Mouse (Mus musculus) Patski (cell line): Measurements from ENCODE around the gene Ly6g6f. TPM values are rescaled to one million over a fixed set of nuclear protein-coding genes. Genes with fewer than 3 reads are reported as not detected.

Source experiments
- ATAC-seq: fragments of 100-300 bp; one replicate; pipeline ENCODE4 v1.8.0; 2021
- CTCF ChIA-PET: fragments of 350-600 bp; sonication (Branson Sonifier 250); formaldehyde crosslinking; loops from one replicate; lab custom pipeline; 2022; ENCODE audit warnings: inconsistent platforms; lab: Charles Lee
- POLR2A ChIA-PET: fragments of 350-600 bp; sonication (Branson Sonifier 250); formaldehyde crosslinking; loops from one replicate; lab custom pipeline; 2022; ENCODE audit warnings: antibody characterized with exemption, inconsistent platforms; lab: Charles Lee
- DNase-seq: peaks from one replicate; pipeline ENCODE4 v3.0.0-alpha.2; 2011; ENCODE audit warnings: low read depth, low spot score
- H3K27me3 ChIP-seq: fragments of 371-371 bp; one replicate; pipeline ENCODE4 v1.5.1; 2021
- CTCF ChIP-seq: fragments of 100-300 bp; IDR thresholded peaks from one replicate; pipeline ENCODE4 v1.5.1; 2021
- in situ Hi-C: fragments of 300-500 bp; cut with MboI; formaldehyde crosslinking; loops from 3 replicates; pipeline ENCODE4 v1.11.1; 2018; ENCODE audit warnings: low pct_unique_long_range_greater_than_20kb, mixed read lengths
- polyA plus RNA-seq: library from polyadenylated mRNA; unstranded; gene quantifications from one replicate; pipeline ENCODE4 v1.2.3, GENCODE M21; 2021

Gene Ly6g6f
- polyA plus RNA-seq = not detected

- ATAC-seq (no peak), DNase-seq (no peak)
- POLR2A ChIA-PET = interaction anchor here (0.6 kb wide), 1 partner anchor 1243 kb away, joined by 3 read pairs; no protein-coding TSS in a partner anchor
- peaks cover 13% of the 10 kb centered on the region for H3K27me3 ChIP-seq
- in situ Hi-C loops = loop anchor here (5.0 kb wide), 1 partner anchor 53 kb away; no protein-coding TSS in a partner anchor
- CTCF ChIA-PET = interaction anchor here (0.9 to 1.8 kb wide), 3 partner anchors 13 to 64 kb away, joined by 3 to 5 read pairs (median 4); no protein-coding TSS in a partner anchor
- no peak for TF ChIP-seq CTCF
Measured at GRCm38 (mm10) chr17:35085208-35085865, at the start of gene Ly6g6f. TSS of gene Ly6g6f (minus strand) at chr17:35085610.

- no peak for TF ChIP-seq CTCF
- H3K27me3 ChIP-seq = no peaks in the 10 kb centered on the region
- CTCF ChIA-PET = no interaction called here
- ATAC-seq = peak; percentile 70
- in situ Hi-C loops = loop anchor here (25.0 kb wide), 1 partner anchor 498 kb away; the partner anchor contains the start of genes Atf6b, Fkbpl, Ppt2 and Prrt1
- POLR2A ChIA-PET = no interaction called here
- peak; percentile 91 for DNase-seq
Measured at GRCm38 (mm10) chr17:35134801-35135590, 49.6 kb upstream of the Ly6g6f start, which contains the start of gene Bag6. TSS of gene Bag6 (plus strand) at chr17:35135178.

- H3K27me3 ChIP-seq = no peaks in the 10 kb centered on the region
- ATAC-seq = no peak
- DNase-seq = no peak
- CTCF ChIA-PET = no interaction called here
- POLR2A ChIA-PET = no interaction called here
- in situ Hi-C loops = loop anchor here (25.0 kb wide), 1 partner anchor 496 kb away; the partner anchor contains the start of genes Atf6b, Fkbpl, Ppt2 and Prrt1
- TF ChIP-seq CTCF = no peak
Measured at GRCm38 (mm10) chr17:35133517-35133916, 48.1 kb upstream of the Ly6g6f start.

GRCm38 (mm10) chr17:35132174-35132560 is 46.8 kb upstream of the Ly6g6f start:
- ChIA-PET CTCF (no interaction called here), POLR2A (no interaction called here)
- no peak for DNase-seq
- no peak for TF ChIP-seq CTCF
- ATAC-seq = no peak
- no peaks in the 10 kb centered on the region for H3K27me3 ChIP-seq
- in situ Hi-C loops = loop anchor here (25.0 kb wide), 1 partner anchor 495 kb away; the partner anchor contains the start of genes Atf6b, Fkbpl, Ppt2 and Prrt1

GRCm38 (mm10) chr17:35131500-35132173 is 46.2 kb upstream of the Ly6g6f start, which contains the start of gene Apom:
TSS of gene Apom (minus strand) at chr17:35132050.
- TF ChIP-seq CTCF = no peak
- DNase-seq = no peak
- no peak for ATAC-seq
- ChIA-PET POLR2A (no interaction called here), CTCF (no interaction called here)
- no peaks in the 10 kb centered on the region for H3K27me3 ChIP-seq
- in situ Hi-C loops = loop anchor here (25.0 kb wide), 1 partner anchor 494 kb away; the partner anchor contains the start of genes Atf6b, Fkbpl, Ppt2 and Prrt1

- ATAC-seq (no peak), DNase-seq (no peak)
- ChIA-PET CTCF (no interaction called here), POLR2A (no interaction called here)
- in situ Hi-C loops = loop anchor here (25.0 kb wide), 1 partner anchor 494 kb away; the partner anchor contains the start of genes Atf6b, Fkbpl, Ppt2 and Prrt1
- no peak for TF ChIP-seq CTCF
- H3K27me3 ChIP-seq = no peaks in the 10 kb centered on the region
Measured at GRCm38 (mm10) chr17:35131038-35131437, 45.6 kb upstream of the Ly6g6f start.

GRCm38 (mm10) chr17:35128996-35129395 is 43.6 kb upstream of the Ly6g6f start:
- no peak for TF ChIP-seq CTCF
- POLR2A ChIA-PET = interaction anchor here (0.6 to 0.7 kb wide), 2 partner anchors 19 to 131 kb away, joined by 3 to 7 read pairs; no protein-coding TSS in a partner anchor
- no peak for DNase-seq
- CTCF ChIA-PET = interaction anchor here (1.4 kb wide), 1 partner anchor 14 kb away, joined by 3 read pairs; no protein-coding TSS in a partner anchor
- no peak for ATAC-seq
- no peaks in the 10 kb centered on the region for H3K27me3 ChIP-seq
- in situ Hi-C loops = loop anchor here (25.0 kb wide), 1 partner anchor 492 kb away; the partner anchor contains the start of genes Atf6b, Fkbpl, Ppt2 and Prrt1

GRCm38 (mm10) chr17:35127017-35127416 is 41.6 kb upstream of the Ly6g6f start:
- TF ChIP-seq CTCF = no peak
- CTCF ChIA-PET = interaction anchor here (1.2 to 2.1 kb wide), 2 partner anchors 11 to 36 kb away, joined by 6 to 11 read pairs; no protein-coding TSS in a partner anchor
- in situ Hi-C loops = loop anchor here (25.0 kb wide), 1 partner anchor 490 kb away; the partner anchor contains the start of genes Atf6b, Fkbpl, Ppt2 and Prrt1
- DNase-seq (no peak), ATAC-seq (no peak)
- POLR2A ChIA-PET = interaction anchor here (1.5 kb wide), 1 partner anchor 79 kb away, joined by 3 read pairs; no protein-coding TSS in a partner anchor
- H3K27me3 ChIP-seq = no peaks in the 10 kb centered on the region

- no peak for TF ChIP-seq CTCF
- H3K27me3 ChIP-seq = no peaks in the 10 kb centered on the region
- ChIA-PET CTCF (interaction anchor here (0.9 to 2.1 kb wide), 3 partner anchors 10 to 36 kb away, joined by 4 to 11 read pairs (median 6); partner anchors contain the start of gene Ly6g5b), POLR2A (interaction anchor here (0.6 to 1.5 kb wide), 5 partner anchors 10 to 116 kb away, joined by 3 to 4 read pairs (median 3); partner anchors contain the start of gene Ddx39b)
- in situ Hi-C loops = loop anchor here (25.0 kb wide), 1 partner anchor 489 kb away; the partner anchor contains the start of genes Atf6b, Fkbpl, Ppt2 and Prrt1
- peak; percentile 40 for ATAC-seq
- DNase-seq = no peak
Measured at GRCm38 (mm10) chr17:35126206-35126611, 40.8 kb upstream of the Ly6g6f start, which contains the start of gene D17H6S53E. TSS of gene D17H6S53E (plus strand) at chr17:35126373.
